Comparison of ENCODE assay signal across 18 mouse cellular contexts in the genomic region with DNA sequence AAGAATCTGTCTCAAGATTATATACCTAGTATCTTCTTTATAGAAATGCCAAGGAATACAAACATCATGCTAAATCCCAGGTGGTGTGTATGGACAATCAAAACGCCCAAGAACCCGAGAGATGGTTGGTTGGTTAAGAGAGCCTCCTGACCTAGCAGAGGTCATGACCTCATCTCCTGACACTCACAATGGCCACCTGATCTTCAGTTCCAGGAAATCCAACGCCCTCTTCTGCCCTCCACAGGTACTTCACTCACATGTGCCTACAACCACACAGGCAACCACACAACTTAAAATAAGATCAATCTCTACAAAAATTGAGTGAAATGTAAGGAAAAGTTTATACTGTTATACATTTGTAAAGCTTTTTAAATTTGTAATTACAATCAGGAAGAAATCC. TPM values are rescaled to one million over a fixed set of nuclear protein-coding genes. Genes with fewer than 3 reads are reported as not detected.
DNase-seq lines count a peak whose midpoint lies in the region; TF ChIP-seq lines count a peak whose summit lies in the region.
"Had no signal": no experiment of that assay in that cellular context is flagged by ENCODE, and none has a peak within 500 bp of the region (broad histone marks: within the 10 kb centered on the region; RNA-seq: fewer than 3 reads in every experiment).

No protein-coding gene starts in this region.

- no peak overlapping the region for H3K4me3 ChIP-seq in heart, adult 2 months
- no peak overlapping the region for H3K4me3 ChIP-seq in layer of hippocampus, adult 2 months
- H3K4me3 ChIP-seq: forebrain, embryonic 10.5 days; forebrain, embryonic 13.5 days; hindbrain, embryonic 12.5 days; hindbrain, embryonic 15.5 days had no signal

- H3K36me3 ChIP-seq in heart, adult 2 months (ENCODE audit: control insufficient read depth, insufficient read depth, low read length) = no peaks in the 10 kb centered on the region
- H3K36me3 ChIP-seq: forebrain, embryonic 10.5 days; hindbrain, embryonic 12.5 days; hindbrain, embryonic 15.5 days had no signal

- no peaks in the 10 kb centered on the region for H3K79me2 ChIP-seq in heart, adult 2 months (replicated peaks; ENCODE audit: control insufficient read depth, insufficient read depth, low read length)

- TF ChIP-seq EP300 in heart, adult 2 months (IDR thresholded peaks at IDR 0.05; ENCODE audit: insufficient read depth, low read depth, low read length) = no peak

- H3K4me1 ChIP-seq in heart, adult 2 months (ENCODE audit: control insufficient read depth, insufficient read depth, low read length) = no peaks in the 10 kb centered on the region
- H3K4me1 ChIP-seq: forebrain, embryonic 13.5 days; hindbrain, embryonic 12.5 days; hindbrain, embryonic 15.5 days had no signal

- no peaks in the 10 kb centered on the region for H3K27me3 ChIP-seq in heart, adult 2 months (ENCODE audit: control insufficient read depth, insufficient read depth, low read length)
- H3K27me3 ChIP-seq: forebrain, embryonic 13.5 days; hindbrain, embryonic 12.5 days; hindbrain, embryonic 15.5 days had no signal

- H3K9ac ChIP-seq in heart, adult 2 months (ENCODE audit: low read depth, low read length) = no peak overlapping the region
- H3K9ac ChIP-seq: forebrain, embryonic 13.5 days; forebrain, postnatal 0 days; hindbrain, embryonic 12.5 days; hindbrain, embryonic 15.5 days had no signal

- WGBS in heart, adult 2 months = 70% methylated on average over 3 of the region's 3 CpGs

- intact Hi-C loops in heart, adult 2 months (cut with DNase I) = no loop called here
- intact Hi-C loops in left cerebral cortex, postnatal 14 days (cut with DNase I) = no loop called here

- no peak overlapping the region for H3K27ac ChIP-seq in heart, adult 2 months
- no peak overlapping the region for H3K27ac ChIP-seq in layer of hippocampus, adult 2 months
- H3K27ac ChIP-seq: forebrain, embryonic 10.5 days; forebrain, embryonic 13.5 days; hindbrain, embryonic 12.5 days; hindbrain, embryonic 15.5 days had no signal

- DNase-seq in heart, adult 11 months = peak; percentile 34
- no peak for DNase-seq in heart, adult 2 months
- no peak for DNase-seq in layer of hippocampus, adult 2 months (ENCODE audit: low spot score in 2 of 2)
- DNase-seq in layer of hippocampus, adult 11-12 months (ENCODE audit: low spot score) = no peak
- peak; percentile 63 for DNase-seq in R1 (ENCODE audit: low read depth, low spot score)
- no peak for DNase-seq in left cerebral cortex, postnatal 14 days (ENCODE audit: low spot score in 2 of 2)
- DNase-seq: adrenal gland, postnatal 10 days; adrenal gland, postnatal 36 days; cerebellum, adult 18-20 months; cerebellum, adult 9-10 months; cerebellum, postnatal 14 days; forebrain, postnatal 0 days; gastrocnemius, postnatal 25 days; kidney, adult 11 months had no signal

- TF ChIP-seq POLR2A in heart, adult 2 months (IDR thresholded peaks at IDR 0.05; ENCODE audit: insufficient read depth, low read depth, low read length) = no peak

- no peak for TF ChIP-seq CTCF in heart, adult 2 months (IDR thresholded peaks at IDR 0.05)
- 0 out of 2 replicates have a peak, but pooled peaks have one; percentile 3 for TF ChIP-seq CTCF in layer of hippocampus, adult 2 months (conservative IDR thresholded peaks at IDR 0.05)

RNA-seq across cellular contexts. Expression of a gene that starts 12.6 kb away (rescaled TPM):
- total RNA-seq in heart, adult 2 months (2021) = 1 to 10 TPM; 2.4 to 3.4 TPM
- polyA plus RNA-seq in heart, adult 2 months (2012; rRNA removed) = 1.7 and 2.1 TPM in 2 replicates
- total RNA-seq in layer of hippocampus, adult 2 months (2021) = 10 to 100 TPM; 36.8 to 42.0 TPM
- 10 to 100 TPM; 63.8 to 68.3 TPM for total RNA-seq in left cerebral cortex, postnatal 14 days (2021)

Comparison
In these comparisons a context has a peak if more than half of its experiments do, and no peak if none do; other contexts are left out.
1. DNase-seq: peak in heart, adult 11 months (single experiment) and R1 (single experiment); none in heart, adult 2 months (0 of 2), layer of hippocampus, adult 2 months (0 of 2), layer of hippocampus, adult 11-12 months (single experiment) and left cerebral cortex, postnatal 14 days (0 of 2).
2. RNA of a gene that starts 12.6 kb away (total RNA-seq): 63.8 to 68.3 TPM in left cerebral cortex, postnatal 14 days and 36.8 to 42.0 TPM in layer of hippocampus, adult 2 months; 2.4 to 3.4 TPM in heart, adult 2 months; every median in the first group is over 4 times any median in the second.